ENCODE assay signal across 24 mouse cellular contexts in genomic region chr7:90070267-90070666, GRCm38 (mm10). TPM values are rescaled to one million over a fixed set of nuclear protein-coding genes. Genes with fewer than 3 reads are reported as not detected.
DNase-seq lines count a peak whose midpoint lies in the region; ATAC-seq and TF ChIP-seq lines count a peak whose summit lies in the region.
"Had no signal": no experiment of that assay in that cellular context is flagged by ENCODE, and none has a peak within 500 bp of the region (broad histone marks: within the 10 kb centered on the region; RNA-seq: fewer than 3 reads in every experiment).

No protein-coding gene starts in this region.

- H3K36me3 ChIP-seq in midbrain, embryonic 11.5 days (ENCODE audit: control insufficient read depth, insufficient read depth, low read length) = no peaks in the 10 kb centered on the region
- no peaks in the 10 kb centered on the region for H3K36me3 ChIP-seq in midbrain, postnatal 0 days (ENCODE audit: insufficient read depth, low read length)
- no peaks in the 10 kb centered on the region for H3K36me3 ChIP-seq in liver, embryonic 15.5 days (replicated peaks)
- H3K36me3 ChIP-seq: embryonic facial prominence, embryonic 13.5 days; forebrain, embryonic 12.5 days; heart, embryonic 15.5 days; hindbrain, embryonic 13.5 days had no signal

- no peak for DNase-seq in left cerebral cortex, adult 2 months (ENCODE audit: extremely low spot score in 1 of 2, low spot score in 2 of 2)
- no peak for DNase-seq in left cerebral cortex, adult 8-10 months (ENCODE audit: low spot score in 2 of 2)
- peak; percentile 71 for DNase-seq in midbrain, embryonic 11.5 days (ENCODE audit: low spot score, missing footprints)
- DNase-seq in midbrain, postnatal 0 days (ENCODE audit: low spot score) = no peak
- peak; percentile 55 for DNase-seq in brain, adult 2 months (ENCODE audit: low read depth, low spot score)
- DNase-seq in cerebellum, postnatal 36 days = no peak
- DNase-seq: adrenal gland, postnatal 14 days; cerebellum, adult 11 months; cerebellum, adult 8-10 months; cerebellum, postnatal 14 days; gastrocnemius, postnatal 14 days; heart, adult 2 months; heart, postnatal 14 days had no signal

- no peak overlapping the region for H3K4me2 ChIP-seq in midbrain, embryonic 11.5 days
- no peak overlapping the region for H3K4me2 ChIP-seq in midbrain, postnatal 0 days (ENCODE audit: low read depth, low read length, poor library complexity, severe bottlenecking)
- H3K4me2 ChIP-seq in liver, embryonic 15.5 days = no peak overlapping the region
- H3K4me2 ChIP-seq: embryonic facial prominence, embryonic 13.5 days; forebrain, embryonic 12.5 days; heart, embryonic 11.5 days; heart, embryonic 15.5 days; hindbrain, embryonic 13.5 days had no signal

- no peak overlapping the region for H3K9ac ChIP-seq in midbrain, embryonic 11.5 days (ENCODE audit: low read length)
- no peak overlapping the region for H3K9ac ChIP-seq in midbrain, postnatal 0 days (replicated peaks; ENCODE audit: low read length, poor library complexity, severe bottlenecking)
- no peak overlapping the region for H3K9ac ChIP-seq in liver, embryonic 15.5 days
- H3K9ac ChIP-seq: embryonic facial prominence, embryonic 13.5 days; forebrain, embryonic 12.5 days; heart, embryonic 15.5 days; hindbrain, embryonic 13.5 days had no signal

- H3K9me3 ChIP-seq in midbrain, embryonic 11.5 days (ENCODE audit: control insufficient read depth, low read length) = no peaks in the 10 kb centered on the region
- H3K9me3 ChIP-seq in midbrain, postnatal 0 days (ENCODE audit: low read length) = no peaks in the 10 kb centered on the region
- no peaks in the 10 kb centered on the region for H3K9me3 ChIP-seq in liver, embryonic 15.5 days (replicated peaks)
- H3K9me3 ChIP-seq: embryonic facial prominence, embryonic 13.5 days; forebrain, embryonic 12.5 days; heart, embryonic 15.5 days; hindbrain, embryonic 13.5 days had no signal

- intact Hi-C loops in left cerebral cortex, adult 2 months (cut with DNase I) = no loop called here

- no peak for TF ChIP-seq CTCF in left cerebral cortex, adult 2 months (IDR thresholded peaks at IDR 0.05)
- no peak for TF ChIP-seq CTCF in midbrain, postnatal 0 days (IDR thresholded peaks at IDR 0.05)

- H3K4me1 ChIP-seq in midbrain, embryonic 11.5 days (ENCODE audit: control insufficient read depth, insufficient read depth, low read length) = no peaks in the 10 kb centered on the region
- H3K4me1 ChIP-seq in midbrain, postnatal 0 days (ENCODE audit: insufficient read depth, low read length) = no peaks in the 10 kb centered on the region
- H3K4me1 ChIP-seq in liver, embryonic 15.5 days (replicated peaks) = peaks cover 74% of the 10 kb centered on the region
- H3K4me1 ChIP-seq: embryonic facial prominence, embryonic 13.5 days; heart, embryonic 15.5 days; hindbrain, embryonic 13.5 days had no signal

- no peak for ATAC-seq in midbrain, embryonic 11.5 days (ENCODE audit: low FRiP score)
- ATAC-seq in midbrain, postnatal 0 days (ENCODE audit: low FRiP score) = no peak
- ATAC-seq in liver, embryonic 15.5 days (ENCODE audit: insufficient read depth) = no peak
- ATAC-seq: activated CD4-positive, CD25-positive, alpha-beta regulatory T cell, adult 4 months; forebrain, embryonic 16.5 days; hindbrain, postnatal 0 days; Patski had no signal

- no peaks in the 10 kb centered on the region for H3K27me3 ChIP-seq in midbrain, embryonic 11.5 days (ENCODE audit: control insufficient read depth, insufficient read depth, low read length)
- no peaks in the 10 kb centered on the region for H3K27me3 ChIP-seq in midbrain, postnatal 0 days (ENCODE audit: insufficient read depth, low read length)
- no peaks in the 10 kb centered on the region for H3K27me3 ChIP-seq in liver, embryonic 15.5 days
- H3K27me3 ChIP-seq: CH12.LX; embryonic facial prominence, embryonic 13.5 days; forebrain, embryonic 12.5 days; heart, embryonic 15.5 days; hindbrain, embryonic 13.5 days; Patski had no signal

- peak overlapping the region; percentile 66 for H3K27ac ChIP-seq in left cerebral cortex, adult 2 months
- H3K27ac ChIP-seq in midbrain, embryonic 11.5 days (ENCODE audit: low read depth, low read length) = no peak overlapping the region
- no peak overlapping the region for H3K27ac ChIP-seq in midbrain, postnatal 0 days (ENCODE audit: low read depth, low read length)
- peak overlapping the region; percentile 56 for H3K27ac ChIP-seq in liver, embryonic 15.5 days (replicated peaks)
- H3K27ac ChIP-seq: embryonic facial prominence, embryonic 13.5 days; forebrain, embryonic 12.5 days; heart, adult 2 months; heart, embryonic 15.5 days; hindbrain, embryonic 13.5 days; hindbrain, postnatal 0 days had no signal

- no peak overlapping the region for H3K4me3 ChIP-seq in left cerebral cortex, adult 2 months
- no peak overlapping the region for H3K4me3 ChIP-seq in midbrain, embryonic 11.5 days (ENCODE audit: low read depth, low read length)
- no peak overlapping the region for H3K4me3 ChIP-seq in midbrain, postnatal 0 days (ENCODE audit: low read depth, low read length)
- no peak overlapping the region for H3K4me3 ChIP-seq in liver, embryonic 15.5 days (replicated peaks)
- H3K4me3 ChIP-seq: embryonic facial prominence, embryonic 13.5 days; forebrain, embryonic 12.5 days; heart, adult 2 months; heart, embryonic 15.5 days; hindbrain, embryonic 13.5 days had no signal

- 83% methylated on average over 7 of the region's 7 CpGs for WGBS in midbrain, embryonic 11.5 days
- 78% methylated on average over 7 of the region's 7 CpGs for WGBS in midbrain, postnatal 0 days
- WGBS in liver, embryonic 15.5 days (ENCODE audit: insufficient replicate concordance) = 78% methylated on average over 7 of the region's 7 CpGs

RNA-seq across cellular contexts. Expression of gene Picalm, which starts 59.7 kb away (rescaled TPM):
- total RNA-seq in left cerebral cortex, adult 2 months (2021) = 100 to 1,000 TPM; 143 to 144 TPM
- total RNA-seq in left cerebral cortex, adult 8-10 months (2022) = 100 to 1,000 TPM; 138 to 157 (median 147) TPM
- polyA plus RNA-seq in midbrain, embryonic 11.5 days (2014; fragmentation: Nextera tagmentation; extraction: Ambion mirVana) = 34.5 and 35.7 TPM in 2 replicates
- 173 and 215 TPM in 2 replicates for total RNA-seq in midbrain, postnatal 0 days (2014; rRNA removed)
- 20.2 and 24.8 TPM in 2 replicates for polyA plus RNA-seq in midbrain, postnatal 0 days (2015; fragmentation: Nextera tagmentation; extraction: Ambion mirVana)
- 44.8 and 45.1 TPM in 2 replicates for polyA plus RNA-seq in liver, embryonic 15.5 days (2015; fragmentation: Nextera tagmentation; extraction: Ambion mirVana)

Comparison
In these comparisons a context has a peak if more than half of its experiments do, and no peak if none do; other contexts are left out.
1. DNase-seq: peak in midbrain, embryonic 11.5 days (single experiment) and brain, adult 2 months (single experiment); none in left cerebral cortex, adult 2 months (0 of 2), left cerebral cortex, adult 8-10 months (0 of 2), midbrain, postnatal 0 days (single experiment) and cerebellum, postnatal 36 days (0 of 2).
2. H3K27ac ChIP-seq: peak in left cerebral cortex, adult 2 months (single experiment) and liver, embryonic 15.5 days (single experiment); none in midbrain, embryonic 11.5 days (single experiment) and midbrain, postnatal 0 days (single experiment).